Mouse (Mus musculus): ENCODE measurements around the gene Pon2.

- TF ChIP-seq CHD2 (IDR thresholded peaks at IDR 0.05; ENCODE audit: low read depth, low read length) (no peak), ZC3H11A (IDR thresholded peaks at IDR 0.05; ENCODE audit: borderline replicate concordance, low read depth, low read length) (no peak), ZNF384 (IDR thresholded peaks at IDR 0.05; ENCODE audit: low read depth, low read length) (no peak), HCFC1 (IDR thresholded peaks at IDR 0.05; ENCODE audit: borderline replicate concordance, insufficient read depth, low read length) (no peak), MAFK (IDR thresholded peaks at IDR 0.05; ENCODE audit: insufficient read depth, low read depth, low read length) (no peak)
Observed at GRCm38 (mm10) chr6:5280576-5281305, 17.5 kb downstream of the Pon2 start.

All from ES-E14 (cell line).